Mouse (Mus musculus) heart, adult 2 months (tissue): ENCODE results near the gene Ccdc3. TPM values are rescaled to one million over a fixed set of nuclear protein-coding genes. Genes with fewer than 3 reads are reported as not detected.
"Not testable (repeated sequence)": the region's sequence is repeated elsewhere in the genome, so short reads cannot be mapped to it uniquely, and the experiment has no call there.

ENCODE experiments used
- DNase-seq, 2 experiments: peaks; one replicate each; pipeline ENCODE4 v3.0.0; 2021
- H3K27ac ChIP-seq: fragments of 200-600 bp; 2 replicates; pipeline ENCODE4 v1.8.1; 2022
- H3K27me3 ChIP-seq: fragments of 200-500 bp; 2 replicates; pipeline ENCODE4 v1.6.1; 2012; ENCODE audit warnings: mild to moderate bottlenecking, low read length, inconsistent platforms, mixed read lengths; ENCODE audit not compliant: control insufficient read depth, insufficient read depth
- H3K36me3 ChIP-seq: fragments of 200-500 bp; 2 replicates; pipeline ENCODE4 v1.6.1; 2012; ENCODE audit warnings: low read length, inconsistent platforms; ENCODE audit not compliant: control insufficient read depth, insufficient read depth
- H3K4me1 ChIP-seq: fragments of 200-500 bp; 2 replicates; pipeline ENCODE4 v1.6.1; 2011; ENCODE audit warnings: low read length; ENCODE audit not compliant: control insufficient read depth, insufficient read depth
- H3K4me3 ChIP-seq: fragments of 200-600 bp; 2 replicates; pipeline ENCODE4 v1.8.1; 2022
- H3K79me2 ChIP-seq: fragments of 200-500 bp; replicated peaks from 2 replicates; pipeline ENCODE4 v1.6.1; 2012; ENCODE audit warnings: mild to moderate bottlenecking, inconsistent platforms, low read length, moderate library complexity, mixed read lengths; ENCODE audit not compliant: control insufficient read depth, insufficient read depth
- H3K9ac ChIP-seq: fragments of 200-500 bp; 2 replicates; pipeline ENCODE4 v1.6.1; 2012; ENCODE audit warnings: low read depth, mild to moderate bottlenecking, control low read depth, inconsistent platforms, low read length, mixed read lengths
- CTCF ChIP-seq: fragments of 200-600 bp; IDR thresholded peaks from 2 replicates; pipeline ENCODE4 v1.8.1; 2022; ENCODE audit warnings: antibody characterized with exemption, mild to moderate bottlenecking, moderate library complexity
- EP300 ChIP-seq: fragments of 200-500 bp; IDR thresholded peaks from 2 replicates; pipeline ENCODE4 v1.6.1; 2011; ENCODE audit warnings: low read depth, low read length, control low read depth; ENCODE audit not compliant: insufficient read depth
- POLR2A ChIP-seq: fragments of 200-500 bp; IDR thresholded peaks from 2 replicates; pipeline ENCODE4 v1.6.1; 2011; ENCODE audit warnings: mild to moderate bottlenecking, low read depth, low read length, control low read depth; ENCODE audit not compliant: insufficient read depth
- WGBS: fragments of 180-500 bp; shearing (Covaris S2); methylation state at CpG from one replicate; pipeline ENCODE4 v1.1.7; 2018; 5-methylcytosine and 5-hydroxymethylcytosine counted together
- intact Hi-C: fragments of 180-260 bp; cut with DNase I; formaldehyde crosslinking; loops from one replicate; pipeline ENCODE4 v1.15.1; 2025
- polyA plus RNA-seq: library from polyadenylated mRNA; depleted of rRNA; stranded (reverse); fragments of >200 nt; gene quantifications from 2 replicates; pipeline ENCODE4 v1.2.3, GENCODE M21; 2012
- total RNA-seq, 2 experiments: library from RNA; stranded (reverse); gene quantifications; 2 replicates each; pipeline ENCODE4 v1.2.3; 2021

Ccdc3 gene
- total and polyA plus RNA-seq, 3 experiments = 3.9 to 5.0 (median 4.0) TPM

GRCm38 (mm10) chr2:5237870-5238269, 100.3 kb downstream of the Ccdc3 start:
- Histone ChIP-seq H3K36me3 (no peaks in the 10 kb centered on the region), H3K27ac (no peak overlapping the region), H3K4me3 (no peak overlapping the region), H3K4me1 (no peaks in the 10 kb centered on the region), H3K9ac (no peak overlapping the region), H3K79me2 (no peaks in the 10 kb centered on the region), H3K27me3 (no peaks in the 10 kb centered on the region)
- intact Hi-C loops = no loop called here
- no peak for DNase-seq
- WGBS = 72% methylated on average over 5 of the region's 5 CpGs
- TF ChIP-seq CTCF (no peak), POLR2A (no peak), EP300 (no peak)

GRCm38 (mm10) chr2:5239492-5239891, 101.9 kb downstream of the Ccdc3 start:
- Histone ChIP-seq H3K4me1 (no peaks in the 10 kb centered on the region), H3K4me3 (no peak overlapping the region), H3K27me3 (no peaks in the 10 kb centered on the region), H3K36me3 (no peaks in the 10 kb centered on the region), H3K27ac (no peak overlapping the region), H3K9ac (no peak overlapping the region), H3K79me2 (no peaks in the 10 kb centered on the region)
- no peak for TF ChIP-seq POLR2A
- no peak for TF ChIP-seq EP300
- TF ChIP-seq CTCF = no peak
- DNase-seq = no peak
- 82% methylated on average over 4 of the region's 4 CpGs for WGBS
- intact Hi-C loops = no loop called here

GRCm38 (mm10) chr2:5241469-5241897, 103.9 kb downstream of the Ccdc3 start:
- intact Hi-C loops = no loop called here
- Histone ChIP-seq H3K4me1 (no peaks in the 10 kb centered on the region), H3K4me3 (no peak overlapping the region), H3K36me3 (no peaks in the 10 kb centered on the region), H3K27ac (no peak overlapping the region; the same call in 1 of the 2 replicates), H3K27me3 (no peaks in the 10 kb centered on the region), H3K9ac (no peak overlapping the region), H3K79me2 (no peaks in the 10 kb centered on the region)
- DNase-seq = peak; percentile 37 to 42
- TF ChIP-seq CTCF (no peak), POLR2A (no peak), EP300 (no peak)
- 49% methylated on average over 6 of the region's 6 CpGs for WGBS

- H3K9ac ChIP-seq, H3K27ac ChIP-seq, H3K27me3 ChIP-seq, intact Hi-C loops, H3K4me3 ChIP-seq, H3K79me2 ChIP-seq, H3K4me1 ChIP-seq, DNase-seq, H3K36me3 ChIP-seq: not testable (repeated sequence)
- 94% methylated on average over 6 of the region's 6 CpGs for WGBS
These were observed 111.6 kb downstream of the Ccdc3 start for GRCm38 (mm10) chr2:5249199-5249598.

GRCm38 (mm10) chr2:5249969-5250368, 112.4 kb downstream of the Ccdc3 start:
- Histone ChIP-seq H3K27ac (no peak overlapping the region), H3K79me2 (no peaks in the 10 kb centered on the region), H3K27me3 (no peaks in the 10 kb centered on the region), H3K36me3 (no peaks in the 10 kb centered on the region), H3K9ac (no peak overlapping the region), H3K4me1 (no peaks in the 10 kb centered on the region), H3K4me3 (no peak overlapping the region)
- 41% methylated on average over 12 of the region's 12 CpGs for WGBS
- TF ChIP-seq CTCF = peak; percentile 53
- no peak for TF ChIP-seq POLR2A
- peak; percentile 50 to 65 for DNase-seq
- intact Hi-C loops = no loop called here

- WGBS = 74% methylated on average over 3 of the region's 3 CpGs
- no peak overlapping the region for H3K27ac ChIP-seq
- H3K79me2 ChIP-seq = no peaks in the 10 kb centered on the region
These were observed 120.7 kb downstream of the Ccdc3 start for GRCm38 (mm10) chr2:5258250-5258649.

GRCm38 (mm10) chr2:5262279-5262678, 124.7 kb downstream of the Ccdc3 start:
- H3K79me2 ChIP-seq = no peaks in the 10 kb centered on the region
- no peaks in the 10 kb centered on the region for H3K27me3 ChIP-seq
- intact Hi-C loops = no loop called here
- H3K4me1 ChIP-seq = no peaks in the 10 kb centered on the region
- WGBS = 93% methylated on average over 2 of the region's 2 CpGs
- H3K36me3 ChIP-seq = no peaks in the 10 kb centered on the region
- no peak for TF ChIP-seq POLR2A
- no peak for TF ChIP-seq CTCF
- no peak for TF ChIP-seq EP300
- no peak overlapping the region for H3K9ac ChIP-seq
- no peak overlapping the region for H3K4me3 ChIP-seq
- no peak overlapping the region for H3K27ac ChIP-seq
- DNase-seq = no peak

More at GRCm38 (mm10) chr2:5258250-5258649, 120.7 kb downstream of the Ccdc3 start:
- Histone ChIP-seq H3K27me3 (no peaks in the 10 kb centered on the region), H3K4me1 (no peaks in the 10 kb centered on the region), H3K9ac (no peak overlapping the region), H3K36me3 (no peaks in the 10 kb centered on the region), H3K4me3 (no peak overlapping the region)
- TF ChIP-seq CTCF = no peak
- intact Hi-C loops = no loop called here
- no peak for DNase-seq
